Mouse (Mus musculus) lung, postnatal 0 days (tissue): ENCODE measurements around the gene Nudt5. TPM values are rescaled to one million over a fixed set of nuclear protein-coding genes. Genes with fewer than 3 reads are reported as not detected.
A peak's percentile ranks its signal among the peaks of the same experiment; 100 is the strongest.

ENCODE experiments used
- ATAC-seq: fragments of 200-750 bp; cut with Nextera tagmentation; 2 replicates; pipeline ENCODE4 v1.8.0; 2017; ENCODE audit warnings: moderate library complexity
- DNase-seq: peaks from one replicate; pipeline ENCODE4 v3.0.0-alpha.2; 2016; ENCODE audit warnings: low spot score
- H3K27ac ChIP-seq: fragments of 300-500 bp; sonication (generic); 2 replicates; pipeline ENCODE4 v1.5.1; 2014; ENCODE audit warnings: antibody characterized with exemption, mild to moderate bottlenecking, low read length, mixed read lengths
- H3K27me3 ChIP-seq: fragments of 300-500 bp; sonication (generic); replicated peaks from 2 replicates; pipeline ENCODE4 v1.6.1; 2014; ENCODE audit warnings: low read length, mixed read lengths; ENCODE audit not compliant: insufficient read depth
- H3K36me3 ChIP-seq: fragments of 300-500 bp; sonication (generic); 2 replicates; pipeline ENCODE4 v1.6.1; 2014; ENCODE audit warnings: low read length, mixed read lengths; ENCODE audit not compliant: insufficient read depth
- H3K4me1 ChIP-seq: fragments of 300-500 bp; sonication (generic); 2 replicates; pipeline ENCODE4 v1.6.1; 2014; ENCODE audit warnings: antibody characterized with exemption, low read depth, low read length, mixed read lengths; ENCODE audit not compliant: insufficient read depth
- H3K4me2 ChIP-seq: fragments of 300-500 bp; sonication (generic); replicated peaks from 2 replicates; pipeline ENCODE4 v1.6.1; 2014; ENCODE audit warnings: low read depth, mild to moderate bottlenecking, low read length, moderate library complexity, mixed read lengths
- H3K4me3 ChIP-seq: fragments of 300-500 bp; sonication (generic); 2 replicates; pipeline ENCODE4 v1.5.1; 2014; ENCODE audit warnings: low read depth, low read length
- H3K9ac ChIP-seq: fragments of 300-500 bp; sonication (generic); replicated peaks from 2 replicates; pipeline ENCODE4 v1.6.1; 2014; ENCODE audit warnings: low read depth, mild to moderate bottlenecking
- H3K9me3 ChIP-seq: fragments of 300-500 bp; sonication (generic); 2 replicates; pipeline ENCODE4 v1.6.1; 2016; ENCODE audit warnings: low read length, mixed read lengths
- CTCF ChIP-seq: IDR thresholded peaks from 2 replicates; pipeline ENCODE4 v1.5.1; 2016; ENCODE audit warnings: antibody characterized with exemption, mild to moderate bottlenecking
- EP300 ChIP-seq: IDR thresholded peaks from 2 replicates; pipeline ENCODE4 v1.6.1; 2016; ENCODE audit warnings: antibody characterized with exemption, mild to moderate bottlenecking, control low read depth
- WGBS: fragments of 180-500 bp; shearing (Covaris S2); extraction: QIAGEN DNeasy Blood & Tissue Kit; methylation state at CpG from one replicate; pipeline ENCODE4 v1.1.7; 2014; 5-methylcytosine and 5-hydroxymethylcytosine counted together
- polyA plus RNA-seq: library from polyadenylated mRNA; unstranded; fragments of >200 nt; fragmentation: Nextera tagmentation; extraction: Ambion mirVana; gene quantifications from 2 replicates; pipeline ENCODE4 v1.2.1, GENCODE M21; 2015

The Nudt5 gene
- polyA plus RNA-seq, 1 experiment from 2014 or later = 18.5 TPM

GRCm38 (mm10) chr2:5889412-5889811 lies 44.6 kb downstream of the Nudt5 start:
- Histone ChIP-seq H3K9me3 (no peaks in the 10 kb centered on the region), H3K4me2 (no peak overlapping the region), H3K9ac (no peak overlapping the region), H3K36me3 (peaks cover 23% of the 10 kb centered on the region), H3K27me3 (no peaks in the 10 kb centered on the region), H3K4me3 (no peak overlapping the region), H3K4me1 (no peaks in the 10 kb centered on the region), H3K27ac (no peak overlapping the region)
- 68% methylated on average over 2 of the region's 2 CpGs for WGBS
- ATAC-seq (no peak), DNase-seq (no peak)
- TF ChIP-seq EP300 (no peak), CTCF (no peak)

GRCm38 (mm10) chr2:5894296-5894695 lies 49.5 kb downstream of the Nudt5 start:
- Histone ChIP-seq H3K4me1 (no peaks in the 10 kb centered on the region), H3K9ac (peak overlapping the region; percentile 81), H3K36me3 (no peaks in the 10 kb centered on the region), H3K27ac (no peak overlapping the region), H3K4me2 (peak overlapping the region; percentile 85), H3K9me3 (no peaks in the 10 kb centered on the region), H3K27me3 (no peaks in the 10 kb centered on the region), H3K4me3 (peak overlapping the region; percentile 72)
- ATAC-seq (no peak), DNase-seq (peak; percentile 64)
- 27% methylated on average over 11 of the region's 11 CpGs for WGBS
- TF ChIP-seq EP300 = no peak
- TF ChIP-seq CTCF = no peak

GRCm38 (mm10) chr2:5894843-5895570 lies 50.2 kb downstream of the Nudt5 start, which contains the start of gene Sec61a2:
TSS of gene Sec61a2 (minus strand) at chr2:5895432.
- peak within 1 kb of the TSS; percentile 72 for H3K4me3 ChIP-seq
- peak within 1 kb of the TSS; percentile 85 for H3K4me2 ChIP-seq
- DNase-seq (peak; percentile 98), ATAC-seq (peak; percentile 99)
- H3K9me3 ChIP-seq = no peaks in the 10 kb centered on the region
- peak; percentile 50 for TF ChIP-seq CTCF
- no peak for TF ChIP-seq EP300
- H3K36me3 ChIP-seq = no peaks in the 10 kb centered on the region
- H3K27me3 ChIP-seq = no peaks in the 10 kb centered on the region
- peak within 1 kb of the TSS; percentile 92 for H3K27ac ChIP-seq
- peak within 1 kb of the TSS; percentile 81 for H3K9ac ChIP-seq
- no peaks in the 10 kb centered on the region for H3K4me1 ChIP-seq
- under 1% methylated on average over 62 of the region's 62 CpGs for WGBS

- H3K9me3 ChIP-seq = no peaks in the 10 kb centered on the region
- H3K4me1 ChIP-seq = no peaks in the 10 kb centered on the region
- DNase-seq (peak; percentile 60), ATAC-seq (no peak)
- no peak overlapping the region for H3K9ac ChIP-seq
- H3K4me2 ChIP-seq = no peak overlapping the region
- H3K27ac ChIP-seq = no peak overlapping the region
- WGBS = 60% methylated on average over 5 of the region's 5 CpGs
- H3K4me3 ChIP-seq = no peak overlapping the region
- TF ChIP-seq EP300 = no peak
- TF ChIP-seq CTCF = peak; percentile 70
- no peaks in the 10 kb centered on the region for H3K27me3 ChIP-seq
- no peaks in the 10 kb centered on the region for H3K36me3 ChIP-seq
These were observed 55.3 kb downstream of the Nudt5 start for GRCm38 (mm10) chr2:5900145-5900544.

- Histone ChIP-seq H3K9me3 (no peaks in the 10 kb centered on the region), H3K27me3 (no peaks in the 10 kb centered on the region), H3K4me1 (no peaks in the 10 kb centered on the region), H3K4me3 (no peak overlapping the region), H3K9ac (no peak overlapping the region), H3K36me3 (no peaks in the 10 kb centered on the region), H3K27ac (no peak overlapping the region), H3K4me2 (no peak overlapping the region)
- TF ChIP-seq CTCF (no peak), EP300 (no peak)
- ATAC-seq = no peak
- 22% methylated on average over 5 of the region's 5 CpGs for WGBS
- peak; percentile 22 for DNase-seq
These were observed 61.3 kb downstream of the Nudt5 start for GRCm38 (mm10) chr2:5906092-5906491.

GRCm38 (mm10) chr2:5906625-5907024 lies 61.8 kb downstream of the Nudt5 start:
- Histone ChIP-seq H3K4me3 (no peak overlapping the region), H3K4me1 (no peaks in the 10 kb centered on the region), H3K36me3 (no peaks in the 10 kb centered on the region), H3K4me2 (no peak overlapping the region), H3K9ac (no peak overlapping the region), H3K27me3 (no peaks in the 10 kb centered on the region), H3K9me3 (no peaks in the 10 kb centered on the region), H3K27ac (no peak overlapping the region)
- ATAC-seq (no peak), DNase-seq (peak; percentile 39)
- TF ChIP-seq CTCF (peak; percentile 77), EP300 (no peak)
- WGBS = 57% methylated on average over 3 of the region's 3 CpGs
